Mouse (Mus musculus) stomach, adult 2 months (tissue): ENCODE results near the gene Cdcp2. TPM values are rescaled to one million over a fixed set of nuclear protein-coding genes. Genes with fewer than 3 reads are reported as not detected.

Source experiments
- polyA plus RNA-seq: library from polyadenylated mRNA; depleted of rRNA; stranded (reverse); fragments of >200 nt; gene quantifications from 2 replicates; pipeline ENCODE4 v1.2.3, GENCODE M21; 2012; rRNA removed

The Cdcp2 gene
- not detected in 2 replicates for polyA plus RNA-seq

GRCm38 (mm10) chr4:107096841-107097373 lies at the start of gene Cdcp2:
Cdcp2 (plus strand) TSS chr4:107096891.

DNA sequence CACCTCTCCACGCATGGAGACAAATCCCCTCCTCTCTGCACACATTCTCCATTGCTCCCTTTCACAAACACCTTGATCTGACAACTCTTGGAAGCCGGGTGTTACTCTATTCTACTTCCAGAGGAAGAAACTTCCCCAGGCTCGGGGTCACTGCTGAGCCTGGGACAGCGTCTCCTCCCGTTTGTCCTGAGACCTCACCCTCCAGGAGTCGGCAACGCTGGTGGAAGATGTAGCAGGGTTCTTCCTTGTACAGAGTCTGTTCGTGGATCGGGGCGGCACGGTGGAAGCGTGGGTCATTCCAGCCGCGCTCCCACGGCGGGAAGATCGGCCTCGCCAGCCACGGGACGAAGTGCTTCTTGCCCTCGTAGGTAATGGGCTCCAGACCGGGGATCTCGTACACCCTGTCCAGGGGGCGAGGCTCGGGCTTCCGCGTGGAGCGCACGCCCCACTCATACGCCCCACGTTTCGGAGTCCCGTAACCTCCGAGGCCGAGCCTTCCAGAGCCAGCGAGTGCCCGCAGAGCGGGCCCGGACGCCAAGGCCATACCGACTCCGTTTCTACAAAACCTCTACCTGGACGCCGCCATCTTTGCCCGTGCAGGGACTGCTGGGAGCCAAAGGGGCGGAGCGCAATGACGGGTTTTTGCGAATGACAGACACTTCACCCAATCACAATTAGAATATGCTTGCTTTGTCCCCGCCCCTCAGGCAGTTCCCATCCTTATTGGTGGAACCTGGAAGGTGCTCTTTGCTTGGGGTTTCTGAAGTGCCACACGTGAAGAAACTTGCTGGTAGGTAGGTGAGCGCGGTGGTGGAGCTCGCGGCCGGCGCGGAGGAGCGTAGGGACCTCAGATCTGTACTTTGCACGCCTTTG lies 30.2 kb upstream of the Cdcp2 start, which contains the start of the genes Mrpl37 and Cyb5rl:
TSS of gene Mrpl37 (minus strand) at position 617 of the 873 bp plus-strand sequence.
TSS of gene Cyb5rl (plus strand) at position 737 of the 873 bp plus-strand sequence.

Other genes with a start within 250 kb of the Cdcp2 start
- 28.7 and 40.7 TPM in 2 replicates for gene Ssbp3, start 186.2 kb upstream of the Cdcp2 start, polyA plus RNA-seq
- gene Mrpl37, start 30.0 kb upstream of the Cdcp2 start, polyA plus RNA-seq: 20.7 and 22.7 TPM in 2 replicates
- 2.0 and 2.6 TPM in 2 replicates for gene Cyb5rl, start 29.9 kb upstream of the Cdcp2 start, polyA plus RNA-seq
- 148 and 170 TPM in 2 replicates for gene Tmem59, start 81.5 kb downstream of the Cdcp2 start, polyA plus RNA-seq
- gene Tceanc2, start 82.2 kb downstream of the Cdcp2 start, polyA plus RNA-seq: 1.2 and 1.5 TPM in 2 replicates
- 0.24 and 0.39 TPM in 2 replicates for gene Ldlrad1, start 112.3 kb downstream of the Cdcp2 start, polyA plus RNA-seq
- 5.4 and 10.1 TPM in 2 replicates for gene Lrrc42, start 156.6 kb downstream of the Cdcp2 start, polyA plus RNA-seq
- 0.19 and 0.42 TPM in 2 replicates for gene Hspb11, start 156.7 kb downstream of the Cdcp2 start, polyA plus RNA-seq
- gene Dio1, start 210.3 kb downstream of the Cdcp2 start, polyA plus RNA-seq: 1.8 and 4.1 TPM in 2 replicates
- 27.2 and 27.7 TPM in 2 replicates for gene Yipf1, start 217.5 kb downstream of the Cdcp2 start, polyA plus RNA-seq